Mouse (Mus musculus) midbrain, embryonic 14.5 days (tissue): ENCODE measurements at regions not wholly inside any gene's neighbourhood (a gene's known extent, or its start where the extent isn't known, plus 50 kb on each side); places are given as distances from the start of the nearest gene placed in this dataset.

Experiments
- ATAC-seq: fragments of 200-750 bp; cut with Nextera tagmentation; 2 replicates; pipeline ENCODE4 v1.8.0; 2017; ENCODE audit warnings: moderate number of reproducible peaks, moderate library complexity; ENCODE audit not compliant: low FRiP score, low TSS enrichment
- DNase-seq: peaks from one replicate; pipeline ENCODE4 v3.0.0-alpha.2; 2015
- H3K27ac ChIP-seq: fragments of 300-500 bp; sonication (generic); replicated peaks from 2 replicates; pipeline ENCODE4 v1.5.1; 2014; ENCODE audit warnings: mild to moderate bottlenecking, low read depth, low read length, moderate library complexity
- H3K27me3 ChIP-seq: fragments of 300-500 bp; sonication (generic); 2 replicates; pipeline ENCODE4 v1.6.1; 2014; ENCODE audit warnings: low read length, control low read depth, mixed read lengths; ENCODE audit not compliant: control insufficient read depth, insufficient read depth
- H3K36me3 ChIP-seq: fragments of 300-500 bp; sonication (generic); 2 replicates; pipeline ENCODE4 v1.6.1; 2014; ENCODE audit warnings: low read length, control low read depth; ENCODE audit not compliant: control insufficient read depth, insufficient read depth
- H3K4me1 ChIP-seq: fragments of 300-500 bp; sonication (generic); 2 replicates; pipeline ENCODE4 v1.6.1; 2014; ENCODE audit warnings: mild to moderate bottlenecking, antibody characterized with exemption, low read length, control low read depth; ENCODE audit not compliant: control insufficient read depth, insufficient read depth
- H3K4me2 ChIP-seq: fragments of 300-500 bp; sonication (generic); 2 replicates; pipeline ENCODE4 v1.6.1; 2014; ENCODE audit warnings: mild to moderate bottlenecking, low read length, moderate library complexity
- H3K4me3 ChIP-seq: fragments of 300-500 bp; sonication (generic); replicated peaks from 2 replicates; pipeline ENCODE4 v1.5.1; 2014; ENCODE audit warnings: low read depth, low read length
- H3K9ac ChIP-seq: fragments of 300-500 bp; sonication (generic); replicated peaks from 2 replicates; pipeline ENCODE4 v1.6.1; 2014; ENCODE audit warnings: mild to moderate bottlenecking, low read length, moderate library complexity
- H3K9me3 ChIP-seq: fragments of 300-500 bp; sonication (generic); 2 replicates; pipeline ENCODE4 v1.6.1; 2016; ENCODE audit warnings: low read length, control low read depth, mixed read lengths; ENCODE audit not compliant: control insufficient read depth
- WGBS: fragments of 180-500 bp; shearing (Covaris S2); extraction: QIAGEN DNeasy Blood & Tissue Kit; methylation state at CpG from one replicate; pipeline ENCODE4 v1.1.7; 2014; 5-methylcytosine and 5-hydroxymethylcytosine counted together

- no peak overlapping the region for H3K9ac ChIP-seq
- no peaks in the 10 kb centered on the region for H3K27me3 ChIP-seq
- DNase-seq = no peak
- WGBS = 87% methylated on average over 3 of the region's 3 CpGs
- no peaks in the 10 kb centered on the region for H3K9me3 ChIP-seq
- peaks cover 7% of the 10 kb centered on the region; the same call in 1 of the 2 replicates for H3K4me1 ChIP-seq
- H3K36me3 ChIP-seq = no peaks in the 10 kb centered on the region
- H3K27ac ChIP-seq = no peak overlapping the region
- ATAC-seq = no peak
- H3K4me2 ChIP-seq = no peak overlapping the region
- no peak overlapping the region for H3K4me3 ChIP-seq
Observed at GRCm38 (mm10) chr7:115132595-115132994, 389.1 kb downstream of the Insc start.

GRCm38 (mm10) chr7:115134926-115135575 is 391.6 kb downstream of the Insc start:
- H3K36me3 ChIP-seq = no peaks in the 10 kb centered on the region
- H3K9me3 ChIP-seq = no peaks in the 10 kb centered on the region
- H3K27ac ChIP-seq = no peak overlapping the region
- peaks cover 7% of the 10 kb centered on the region; the same call in 1 of the 2 replicates for H3K4me1 ChIP-seq
- DNase-seq = peak; percentile 17
- H3K9ac ChIP-seq = no peak overlapping the region
- no peak overlapping the region for H3K4me3 ChIP-seq
- no peak overlapping the region for H3K4me2 ChIP-seq
- WGBS = 69% methylated on average over 3 of the region's 3 CpGs
- ATAC-seq = no peak
- H3K27me3 ChIP-seq = no peaks in the 10 kb centered on the region

- ATAC-seq = no peak
- Histone ChIP-seq H3K27me3 (no peaks in the 10 kb centered on the region), H3K4me2 (no peak overlapping the region), H3K4me3 (no peak overlapping the region), H3K36me3 (no peaks in the 10 kb centered on the region), H3K9me3 (no peaks in the 10 kb centered on the region), H3K27ac (no peak overlapping the region), H3K9ac (no peak overlapping the region), H3K4me1 (no peaks in the 10 kb centered on the region)
- WGBS = 30% methylated on average over 3 of the region's 3 CpGs
- no peak for DNase-seq
Observed at GRCm38 (mm10) chr7:115140286-115140685, 396.8 kb downstream of the Insc start.

- Histone ChIP-seq H3K27me3 (no peaks in the 10 kb centered on the region), H3K4me2 (no peak overlapping the region), H3K4me1 (no peaks in the 10 kb centered on the region), H3K4me3 (no peak overlapping the region), H3K27ac (no peak overlapping the region), H3K9me3 (no peaks in the 10 kb centered on the region), H3K36me3 (no peaks in the 10 kb centered on the region), H3K9ac (no peak overlapping the region)
- 90% methylated on average over 2 of the region's 2 CpGs for WGBS
- DNase-seq (no peak), ATAC-seq (no peak)
Observed at GRCm38 (mm10) chr7:115142163-115142562, 398.7 kb downstream of the Insc start.

GRCm38 (mm10) chr7:115144947-115145346 is 401.5 kb downstream of the Insc start:
- no peak overlapping the region for H3K4me2 ChIP-seq
- no peak for DNase-seq
- no peaks in the 10 kb centered on the region for H3K9me3 ChIP-seq
- H3K9ac ChIP-seq = no peak overlapping the region
- no peak overlapping the region for H3K27ac ChIP-seq
- H3K36me3 ChIP-seq = no peaks in the 10 kb centered on the region
- no peaks in the 10 kb centered on the region for H3K27me3 ChIP-seq
- H3K4me3 ChIP-seq = no peak overlapping the region
- no peaks in the 10 kb centered on the region for H3K4me1 ChIP-seq
- no peak for ATAC-seq
- whole genome bisulfite sequencing = 77% methylated on average over 2 of the region's 2 CpGs

- no peak for ATAC-seq
- 67% methylated on average over 5 of the region's 5 CpGs for WGBS
Observed at GRCm38 (mm10) chr7:115147352-115147977, 404.0 kb downstream of the Insc start.

GRCm38 (mm10) chr7:115153291-115153690 is 409.8 kb downstream of the Insc start:
- H3K9me3 ChIP-seq = no peaks in the 10 kb centered on the region
- no peak for ATAC-seq
- no peaks in the 10 kb centered on the region for H3K27me3 ChIP-seq
- H3K36me3 ChIP-seq = no peaks in the 10 kb centered on the region
- H3K4me1 ChIP-seq = no peaks in the 10 kb centered on the region
- no peak for DNase-seq
- no peak overlapping the region for H3K27ac ChIP-seq
- no peak overlapping the region for H3K4me2 ChIP-seq
- H3K9ac ChIP-seq = no peak overlapping the region
- H3K4me3 ChIP-seq = no peak overlapping the region

More at GRCm38 (mm10) chr7:115147352-115147977, 404.0 kb downstream of the Insc start:
- Histone ChIP-seq H3K9me3 (no peaks in the 10 kb centered on the region), H3K36me3 (no peaks in the 10 kb centered on the region), H3K4me3 (no peak overlapping the region), H3K27ac (no peak overlapping the region), H3K27me3 (no peaks in the 10 kb centered on the region), H3K4me2 (no peak overlapping the region), H3K9ac (no peak overlapping the region), H3K4me1 (no peaks in the 10 kb centered on the region)
- DNase-seq = no peak

- WGBS = 55% methylated on average over 4 of the region's 4 CpGs
- Histone ChIP-seq H3K36me3 (no peaks in the 10 kb centered on the region), H3K27me3 (no peaks in the 10 kb centered on the region), H3K4me3 (no peak overlapping the region), H3K9ac (no peak overlapping the region), H3K4me1 (no peaks in the 10 kb centered on the region), H3K4me2 (no peak overlapping the region), H3K27ac (no peak overlapping the region), H3K9me3 (no peaks in the 10 kb centered on the region)
- no peak for DNase-seq
- ATAC-seq = no peak
Observed at GRCm38 (mm10) chr7:115153764-115154509, 410.4 kb downstream of the Insc start.
